Mouse (Mus musculus) MEL (cell line): ENCODE measurements around the gene Eif4e1b. TPM values are rescaled to one million over a fixed set of nuclear protein-coding genes. Genes with fewer than 3 reads are reported as not detected.
A peak's percentile ranks its signal among the peaks of the same experiment; 100 is the strongest.

ENCODE experiments used
- DNase-seq: peaks from one replicate; pipeline ENCODE4 v3.0.0; 2011; ENCODE audit warnings: low read depth, low spot score
- H3K27ac ChIP-seq: 2 replicates; pipeline ENCODE4 v1.5.1; 2012; ENCODE audit warnings: low read depth, mild to moderate bottlenecking, control low read depth, low read length, moderate library complexity; ENCODE audit not compliant: control insufficient read depth
- H3K27me3 ChIP-seq, 2 experiments: fragments of 150-350 bp in 1 of 2; sonication (generic) in 1 of 2; 2 replicates each; pipeline ENCODE4 v1.6.1; 2012; ENCODE audit warnings: low read length in 2 of 2, mild to moderate bottlenecking in 2 of 2, improper control_type of control experiment in 1 of 2, moderate library complexity in 1 of 2; ENCODE audit not compliant: insufficient read depth in 2 of 2, control insufficient read depth in 1 of 2
- H3K36me3 ChIP-seq, 2 experiments: 2 replicates each; pipeline ENCODE4 v1.6.1; 2012 to 2014; ENCODE audit warnings: low read length in 2 of 2, improper control_type of control experiment in 1 of 2, inconsistent platforms in 1 of 2, mild to moderate bottlenecking in 1 of 2; ENCODE audit not compliant: insufficient read depth in 2 of 2, control insufficient read depth in 1 of 2
- H3K4me1 ChIP-seq, 2 experiments: fragments of 150-350 bp in 1 of 2; sonication (generic) in 1 of 2; 2 replicates each; pipeline ENCODE4 v1.6.1; 2012; ENCODE audit warnings: low read length in 2 of 2, improper control_type of control experiment in 1 of 2, mild to moderate bottlenecking in 1 of 2; ENCODE audit not compliant: insufficient read depth in 2 of 2, control insufficient read depth in 1 of 2
- H3K4me3 ChIP-seq, 2 experiments: fragments of 150-350 bp in 1 of 2; sonication (generic) in 1 of 2; 2 replicates each; pipeline ENCODE4 v1.5.1; 2012; ENCODE audit warnings: low read depth in 2 of 2, low read length in 2 of 2, mild to moderate bottlenecking in 2 of 2, moderate library complexity in 2 of 2, control low read depth in 1 of 2, improper control_type of control experiment in 1 of 2; ENCODE audit not compliant: control insufficient read depth in 1 of 2, insufficient read depth in 1 of 2
- H3K79me2 ChIP-seq: 2 replicates; pipeline ENCODE4 v1.6.1; 2012; ENCODE audit warnings: mild to moderate bottlenecking, low read length, moderate library complexity; ENCODE audit not compliant: control insufficient read depth, poor library complexity, insufficient read depth
- H3K9ac ChIP-seq: 2 replicates; pipeline ENCODE4 v1.6.1; 2012; ENCODE audit warnings: low read depth, mild to moderate bottlenecking, control low read depth, low read length, moderate library complexity; ENCODE audit not compliant: control insufficient read depth, poor library complexity, severe bottlenecking
- H3K9me3 ChIP-seq: fragments of 150-350 bp; sonication (generic); replicated peaks from 2 replicates; pipeline ENCODE4 v1.6.1; 2012; ENCODE audit warnings: mild to moderate bottlenecking, low read length, improper control_type of control experiment, moderate library complexity; ENCODE audit not compliant: insufficient read depth
- BHLHE40 ChIP-seq: IDR thresholded peaks from 2 replicates; pipeline ENCODE4 v1.6.1; 2012; ENCODE audit warnings: low read depth, mild to moderate bottlenecking, inconsistent platforms, low read length, improper control_type of control experiment, borderline replicate concordance
- CTCF ChIP-seq, 3 experiments: IDR thresholded peaks in 2 of 3; conservative IDR thresholded peaks in 1 of 3; 2 replicates each; pipeline ENCODE4 v1.5.1; 2011 to 2012; ENCODE audit warnings: low read length in 3 of 3, low read depth in 2 of 3, mild to moderate bottlenecking in 2 of 3, improper control_type of control experiment in 1 of 3, inconsistent platforms in 1 of 3, mixed read lengths in 1 of 3, moderate library complexity in 1 of 3; ENCODE audit not compliant: control insufficient read depth in 1 of 3, insufficient read depth in 1 of 3, poor library complexity in 1 of 3, severe bottlenecking in 1 of 3
- E2F4 ChIP-seq: IDR thresholded peaks from 2 replicates; pipeline ENCODE4 v1.6.1; 2011; ENCODE audit warnings: low read depth, low read length, improper control_type of control experiment, borderline replicate concordance
- ELF1 ChIP-seq: IDR thresholded peaks from 2 replicates; pipeline ENCODE4 v1.6.1; 2014; ENCODE audit warnings: low read depth, mild to moderate bottlenecking, inconsistent platforms, low read length, improper control_type of control experiment, moderate library complexity
- ETS1 ChIP-seq: IDR thresholded peaks from 2 replicates; pipeline ENCODE4 v1.6.1; 2012; ENCODE audit warnings: low read depth, mild to moderate bottlenecking, inconsistent platforms, low read length, improper control_type of control experiment, moderate library complexity
- GATA1 ChIP-seq: IDR thresholded peaks from 2 replicates; pipeline ENCODE4 v1.6.1; 2011; ENCODE audit warnings: low read depth, low read length, improper control_type of control experiment
- HCFC1 ChIP-seq: IDR thresholded peaks from 2 replicates; pipeline ENCODE4 v1.6.1; 2012; ENCODE audit warnings: low read depth, mild to moderate bottlenecking, inconsistent platforms, low read length, improper control_type of control experiment, moderate library complexity
- KAT2A ChIP-seq: conservative IDR thresholded peaks from 2 replicates; pipeline ENCODE4 v1.6.1; 2012; ENCODE audit warnings: low read depth, low read length, improper control_type of control experiment, inconsistent platforms
- MAFK ChIP-seq: IDR thresholded peaks from 2 replicates; pipeline ENCODE4 v1.6.1; 2011; ENCODE audit warnings: low read depth, mild to moderate bottlenecking, low read length, improper control_type of control experiment, borderline replicate concordance
- MAZ ChIP-seq: IDR thresholded peaks from 2 replicates; pipeline ENCODE4 v1.6.1; 2012; ENCODE audit warnings: low read depth, mild to moderate bottlenecking, inconsistent platforms, low read length, improper control_type of control experiment
- MYC ChIP-seq: IDR thresholded peaks from 2 replicates; pipeline ENCODE4 v1.6.1; 2011; ENCODE audit warnings: low read depth, mild to moderate bottlenecking, low read length, improper control_type of control experiment, moderate library complexity
- POLR2AphosphoS2 ChIP-seq: IDR thresholded peaks from 2 replicates; pipeline ENCODE4 v1.6.1; 2011; ENCODE audit warnings: low read length, improper control_type of control experiment
- RAD21 ChIP-seq: IDR thresholded peaks from 2 replicates; pipeline ENCODE4 v1.6.1; 2011; ENCODE audit warnings: mild to moderate bottlenecking, low read depth, low read length, improper control_type of control experiment
- RCOR1 ChIP-seq: IDR thresholded peaks from 2 replicates; pipeline ENCODE4 v1.6.1; 2012; ENCODE audit warnings: low read depth, mild to moderate bottlenecking, inconsistent platforms, low read length, improper control_type of control experiment
- SIN3A ChIP-seq: IDR thresholded peaks from 2 replicates; pipeline ENCODE4 v1.6.1; 2012; ENCODE audit warnings: low read length, improper control_type of control experiment, inconsistent platforms
- TAL1 ChIP-seq: IDR thresholded peaks from 2 replicates; pipeline ENCODE4 v1.6.1; 2012; ENCODE audit warnings: mild to moderate bottlenecking, inconsistent platforms, low read length, moderate library complexity, mixed read lengths
- TCF12 ChIP-seq: IDR thresholded peaks from 2 replicates; pipeline ENCODE4 v1.6.1; 2014; ENCODE audit warnings: low read depth, mild to moderate bottlenecking, inconsistent platforms, low read length, improper control_type of control experiment, moderate library complexity
- USF1 ChIP-seq: IDR thresholded peaks from 2 replicates; pipeline ENCODE4 v1.6.1; 2014; ENCODE audit warnings: low read depth, mild to moderate bottlenecking, inconsistent platforms, low read length, improper control_type of control experiment, moderate library complexity
- USF2 ChIP-seq, 2 experiments: IDR thresholded peaks; 2 replicates each; pipeline ENCODE4 v1.6.1; 2011 to 2012; ENCODE audit warnings: improper control_type of control experiment in 2 of 2, low read length in 2 of 2, borderline replicate concordance in 1 of 2, inconsistent platforms in 1 of 2, low read depth in 1 of 2, mild to moderate bottlenecking in 1 of 2; ENCODE audit not compliant: insufficient read depth in 1 of 2
- ZMIZ1 ChIP-seq: IDR thresholded peaks from 2 replicates; pipeline ENCODE4 v1.6.1; 2012; ENCODE audit warnings: low read depth, mild to moderate bottlenecking, inconsistent platforms, low read length, improper control_type of control experiment, moderate library complexity
- ZNF384 ChIP-seq: IDR thresholded peaks from 2 replicates; pipeline ENCODE4 v1.6.1; 2012; ENCODE audit warnings: low read depth, mild to moderate bottlenecking, inconsistent platforms, low read length, improper control_type of control experiment
- polyA plus RNA-seq, 2 experiments: library from polyadenylated mRNA; stranded (reverse) in 1 of 2; unstranded in 1 of 2; fragments of >175 nt in 1 of 2; fragments of >200 nt in 1 of 2; gene quantifications; 2 replicates each; pipeline versions ENCODE4 v1.2.1 to v1.2.4; 2012; ENCODE audit warnings: low replicate concordance in 2 of 2, low read depth in 1 of 2; ENCODE audit not compliant: insufficient read length in 2 of 2, insufficient read depth in 1 of 2, missing spikeins in 1 of 2
- total RNA-seq: library from RNA; depleted of rRNA; stranded (reverse); fragments of 300-350 nt; gene quantifications from 2 replicates; pipeline ENCODE4 v1.2.3, GENCODE M21; 2012

Eif4e1b gene
- total and polyA plus RNA-seq, 3 experiments, result not detected

GRCm38 (mm10) chr13:54750699-54751098, 33.1 kb upstream of the Eif4e1b start:
- DNase-seq, result peak; percentile 25
- TF ChIP-seq BHLHE40 (no peak), SIN3A (peak; percentile 82)
- Histone ChIP-seq H3K4me3 (no peak overlapping the region), H3K27ac (no peak overlapping the region), H3K79me2 (no peaks in the 10 kb centered on the region), H3K9ac (no peak overlapping the region), H3K4me1 (no peaks in the 10 kb centered on the region), H3K9me3 (no peaks in the 10 kb centered on the region), H3K36me3 (no peaks in the 10 kb centered on the region), H3K27me3 (no peaks in the 10 kb centered on the region; a peak in 1 of 4 replicates)

- TF ChIP-seq ZNF384 (no peak), E2F4 (no peak), KAT2A (no peak), HCFC1 (no peak), MAFK (no peak), CTCF (IDR thresholded peaks at IDR 0.05 in 2 of 3, conservative IDR thresholded peaks at IDR 0.05 in 1 of 3; ENCODE audit: control insufficient read depth in 1 of 3, insufficient read depth in 1 of 3, low read depth in 2 of 3, low read length in 3 of 3, poor library complexity in 1 of 3, severe bottlenecking in 1 of 3) (no peak), TCF12 (no peak), RAD21 (no peak), MYC (no peak), ZMIZ1 (no peak), BHLHE40 (no peak), USF1 (no peak)
- no peaks in the 10 kb centered on the region for H3K36me3 ChIP-seq
- H3K27ac ChIP-seq, result no peak overlapping the region
- no peaks in the 10 kb centered on the region for H3K9me3 ChIP-seq
- no peaks in the 10 kb centered on the region for H3K79me2 ChIP-seq
- DNase-seq, result no peak
- no peak overlapping the region for H3K4me3 ChIP-seq
- no peaks in the 10 kb centered on the region for H3K4me1 ChIP-seq
- no peaks in the 10 kb centered on the region; a peak in 1 of 4 replicates for H3K27me3 ChIP-seq
- no peak overlapping the region for H3K9ac ChIP-seq
Observed at GRCm38 (mm10) chr13:54752656-54753055, 31.1 kb upstream of the Eif4e1b start.

- H3K27me3 ChIP-seq, result no peaks in the 10 kb centered on the region; a peak in 1 of 4 replicates
Observed at GRCm38 (mm10) chr13:54753733-54754132, 30.1 kb upstream of the Eif4e1b start.

More at GRCm38 (mm10) chr13:54753733-54754132, 30.1 kb upstream of the Eif4e1b start:
- no peak for TF ChIP-seq RCOR1
- TF ChIP-seq TAL1, result no peak
- no peak for TF ChIP-seq KAT2A
- no peak for TF ChIP-seq USF2 (IDR thresholded peaks at IDR 0.05; ENCODE audit: borderline replicate concordance in 1 of 2, insufficient read depth in 1 of 2, low read depth in 1 of 2, low read length in 2 of 2)
- no peak for TF ChIP-seq CTCF (IDR thresholded peaks at IDR 0.05 in 2 of 3, conservative IDR thresholded peaks at IDR 0.05 in 1 of 3; ENCODE audit: control insufficient read depth in 1 of 3, insufficient read depth in 1 of 3, low read depth in 2 of 3, low read length in 3 of 3, poor library complexity in 1 of 3, severe bottlenecking in 1 of 3)
- no peak for TF ChIP-seq POLR2AphosphoS2
- no peak for TF ChIP-seq GATA1
- no peak for TF ChIP-seq USF1
- TF ChIP-seq MAZ, result no peak
- no peak for TF ChIP-seq ELF1
- TF ChIP-seq RAD21, result no peak
- TF ChIP-seq ETS1, result no peak
- no peak for TF ChIP-seq ZNF384
- H3K27ac ChIP-seq, result no peak overlapping the region
- no peaks in the 10 kb centered on the region for H3K4me1 ChIP-seq
- DNase-seq, result no peak
- H3K4me3 ChIP-seq, result no peak overlapping the region
- no peak overlapping the region for H3K9ac ChIP-seq
- no peaks in the 10 kb centered on the region for H3K9me3 ChIP-seq
- H3K79me2 ChIP-seq, result no peaks in the 10 kb centered on the region
- H3K36me3 ChIP-seq, result no peaks in the 10 kb centered on the region
